Mouse (Mus musculus): Measurements from ENCODE around the gene Gm45837.
"Not testable (repeated sequence)": the region's sequence is repeated elsewhere in the genome, so short reads cannot be mapped to it uniquely, and the experiment has no call there.

Gm45837 gene

DNA sequence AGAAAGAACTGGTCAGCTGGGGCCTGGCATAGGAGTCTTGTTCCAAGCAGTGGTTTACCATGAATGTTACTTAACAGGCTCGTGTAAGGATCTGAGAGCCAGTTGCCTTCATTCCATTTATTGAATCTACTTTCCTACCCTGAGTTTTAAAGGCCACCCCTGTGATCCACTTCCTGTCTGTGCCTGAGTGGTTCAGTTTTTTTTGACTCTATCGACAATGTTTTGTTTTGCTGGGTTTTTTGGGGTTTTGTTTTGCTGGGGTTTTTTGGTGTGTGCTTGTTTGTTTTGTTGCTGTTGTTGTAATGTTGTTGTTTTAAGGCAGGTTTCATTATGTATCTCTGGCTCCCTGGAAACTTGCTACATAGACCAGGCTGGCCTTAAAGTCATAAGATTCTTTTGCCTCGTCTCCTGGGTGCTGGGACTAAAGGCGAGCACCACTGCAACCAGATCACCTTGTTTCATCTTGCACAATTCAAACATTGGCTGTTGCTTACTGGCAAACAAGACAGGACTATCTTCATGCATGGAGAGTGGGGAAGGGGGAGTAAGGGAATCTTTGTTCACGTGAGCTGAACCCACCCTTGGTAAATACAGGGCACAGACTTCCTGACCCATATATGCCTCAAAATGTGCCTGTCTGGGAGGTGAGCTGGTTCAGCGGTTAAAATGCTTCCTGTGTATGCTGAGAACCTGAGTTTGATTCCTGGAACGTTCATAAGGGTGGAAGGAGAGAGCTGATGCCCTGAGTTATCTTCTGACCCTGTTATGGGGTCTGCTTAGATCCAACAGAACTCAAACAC, 140.2 kb downstream of the Gm45837 start:
- DNase-seq (ENCODE audit: low read depth), result no peak

DNA sequence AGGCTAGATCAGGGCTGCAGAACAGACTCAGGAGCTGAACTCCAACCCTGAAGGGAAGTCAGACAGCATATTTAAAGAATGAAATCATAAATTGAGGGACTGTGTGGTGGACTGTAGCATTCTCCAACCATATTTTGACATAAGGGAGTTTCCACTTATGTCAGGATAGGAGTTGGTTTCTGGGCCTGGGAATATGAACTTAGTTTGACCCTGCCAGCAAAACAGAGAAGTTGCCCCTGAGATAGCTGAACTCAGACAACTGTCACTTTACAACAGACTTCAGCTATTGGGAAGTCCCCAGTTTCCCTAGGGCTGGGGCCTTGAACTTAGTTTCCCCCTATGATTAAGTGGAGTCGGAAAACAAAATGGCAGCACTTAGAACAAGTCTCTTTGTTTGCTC, 140.8 kb downstream of the Gm45837 start:
- no peak for DNase-seq (ENCODE audit: low read depth)

DNA sequence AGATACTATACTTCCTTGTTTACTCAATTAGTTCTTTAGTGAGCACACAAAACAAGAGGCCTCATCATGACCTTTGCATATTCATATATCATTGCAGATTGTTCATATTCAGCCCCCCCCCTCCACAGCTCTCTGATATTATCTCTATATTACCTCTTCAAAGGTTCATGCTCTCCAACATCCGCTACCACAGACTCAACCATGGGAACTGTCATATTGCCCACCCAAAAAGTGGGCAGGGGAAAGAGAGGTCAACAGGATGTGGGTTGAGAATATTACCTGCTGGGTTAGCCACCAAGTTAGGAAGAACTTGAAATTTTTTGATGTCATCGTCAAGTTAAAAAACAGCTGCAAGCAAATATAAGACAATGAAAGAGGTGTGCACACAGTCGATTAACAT, 144.8 kb downstream of the Gm45837 start:
- not testable (repeated sequence) for DNase-seq (ENCODE audit: low read depth)

DNA sequence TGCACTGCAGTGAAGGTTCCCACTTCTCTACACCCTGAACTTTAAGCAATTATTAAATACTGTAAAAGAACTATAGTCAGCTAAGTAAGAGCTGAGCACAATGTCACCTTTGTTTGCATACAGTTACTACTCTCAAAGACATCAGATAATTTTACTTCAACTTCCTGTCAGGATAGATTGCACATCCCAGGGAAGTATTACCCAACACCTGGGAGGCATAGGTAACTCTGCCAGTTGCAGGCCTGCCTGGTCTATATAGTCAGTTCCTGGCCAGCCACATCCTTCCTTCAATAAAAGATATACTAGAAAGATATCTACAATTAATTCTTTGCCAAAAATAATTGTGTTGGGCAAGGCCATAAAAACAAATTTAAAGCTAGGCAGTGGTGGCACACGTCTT, 146.7 kb downstream of the Gm45837 start:
- no peak for DNase-seq (ENCODE audit: low read depth)

DNA sequence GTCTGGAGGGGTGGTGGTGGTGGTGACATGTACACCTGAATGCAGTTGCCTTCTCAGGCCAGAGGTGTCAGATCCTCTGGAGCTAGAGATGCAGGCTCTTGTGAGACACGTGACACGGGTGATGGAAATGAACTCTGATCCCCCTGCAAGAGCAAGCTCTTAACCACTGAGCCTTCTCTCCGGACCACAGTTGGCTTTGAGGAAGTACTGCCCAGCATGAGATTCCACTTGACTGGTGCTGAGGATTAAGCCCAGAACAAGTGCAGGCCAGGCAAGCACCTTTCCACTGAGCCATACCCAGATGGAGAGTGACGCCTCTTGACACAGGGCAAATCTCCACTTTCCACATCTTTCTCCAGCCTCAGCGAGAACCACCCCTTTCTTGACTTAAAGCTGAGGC, 148.7 kb downstream of the Gm45837 start:
- DNase-seq (ENCODE audit: low read depth), result not testable (repeated sequence)

Data from NIH3T3 (cell line).